Mouse (Mus musculus) C2C12 (cell line): ENCODE data around the gene Gcg. TPM values are rescaled to one million over a fixed set of nuclear protein-coding genes. Genes with fewer than 3 reads are reported as not detected.

Source experiments
- H3K27me3 ChIP-seq: one replicate; pipeline ENCODE4 v1.6.1; 2011; ENCODE audit not compliant: control insufficient read depth, insufficient read depth, insufficient read length
- H3K36me3 ChIP-seq: one replicate; pipeline ENCODE4 v1.6.1; 2011; ENCODE audit not compliant: control insufficient read depth, insufficient read depth
- H3K4me3 ChIP-seq: one replicate; pipeline ENCODE4 v1.5.1; 2011; ENCODE audit warnings: mild to moderate bottlenecking, control low read depth; ENCODE audit not compliant: poor library complexity, insufficient read depth, severe bottlenecking
- H3K79me2 ChIP-seq: one replicate; pipeline ENCODE4 v1.6.1; 2011; ENCODE audit not compliant: control insufficient read depth, insufficient read depth
- H3K79me3 ChIP-seq: one replicate; pipeline ENCODE4 v1.6.1; 2011; ENCODE audit warnings: low read depth, control low read depth
- H3ac ChIP-seq: one replicate; pipeline ENCODE3; 2011; ENCODE audit warnings: low read depth; ENCODE audit not compliant: control insufficient read depth, insufficient read length
- CEBPB ChIP-seq: IDR thresholded peaks from one replicate; pipeline ENCODE4 v1.6.1; 2011; ENCODE audit warnings: low read depth, mild to moderate bottlenecking, control low read depth, moderate library complexity
- CTCF ChIP-seq: IDR thresholded peaks from one replicate; pipeline ENCODE4 v1.5.1; 2011; ENCODE audit not compliant: control insufficient read depth, insufficient read depth, insufficient read length
- FOSL1 ChIP-seq: IDR thresholded peaks from one replicate; pipeline ENCODE4 v1.8.0; 2011; ENCODE audit warnings: mild to moderate bottlenecking, low read length; ENCODE audit not compliant: poor library complexity, insufficient read depth, severe bottlenecking
- MAX ChIP-seq: IDR thresholded peaks from one replicate; pipeline ENCODE4 v1.6.1; 2011; ENCODE audit warnings: mild to moderate bottlenecking, control low read depth
- MYOD1 ChIP-seq: IDR thresholded peaks from one replicate; pipeline ENCODE4 v1.6.1; 2011; ENCODE audit warnings: low read depth; ENCODE audit not compliant: control insufficient read depth, insufficient read length
- MYOG ChIP-seq: IDR thresholded peaks from one replicate; pipeline ENCODE4 v1.6.1; 2011; ENCODE audit not compliant: control insufficient read depth, insufficient read length; ENCODE audit errors: extremely low read depth
- USF1 ChIP-seq: IDR thresholded peaks from one replicate; pipeline ENCODE4 v1.6.1; 2011; ENCODE audit warnings: low read depth, mild to moderate bottlenecking, control low read depth, moderate library complexity
- long read RNA-seq, 2 experiments: library from polyadenylated mRNA; unstranded; transcript quantifications; one replicate each; pipeline ENCODE4 v2.0.0; 2019 to 2020
- polyA plus RNA-seq: library from polyadenylated mRNA; unstranded; fragments of >200 nt; fragmentation: generic; extraction: Trizol; gene quantifications from one replicate; pipeline ENCODE4 v1.2.1, GENCODE M21; 2012; ENCODE audit warnings: missing spikeins

Gcg gene
- not detected for polyA plus RNA-seq
- long read RNA-seq, experiment 1, result 0 reads
- long read RNA-seq, experiment 2, result 0 reads

DNA sequence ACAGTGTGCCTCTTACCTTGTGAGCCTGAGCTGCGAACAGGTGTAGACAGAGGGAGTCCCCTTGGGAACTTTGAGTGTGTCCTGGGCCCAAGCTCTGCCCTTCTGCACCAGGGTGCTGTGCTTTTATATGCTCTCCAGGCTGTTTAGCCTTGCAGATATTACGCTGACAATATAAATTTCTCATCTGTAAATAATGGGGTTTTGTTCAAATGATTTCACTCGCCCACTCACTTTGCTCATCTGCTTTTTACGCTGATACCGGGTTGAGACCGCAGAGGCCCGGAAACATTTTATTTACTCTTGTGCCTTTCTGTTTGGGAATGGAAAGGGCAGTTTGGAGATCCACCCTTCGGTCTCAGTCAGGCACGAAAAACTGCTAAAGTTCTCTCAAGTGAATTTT lies at the start of gene Gcg:
Gene Gcg (minus strand): TSS at position 101 of the 400 bp plus-strand sequence.
- Histone ChIP-seq H3K79me3 (no peaks in the 10 kb centered on the region), H3K27me3 (no peaks in the 10 kb centered on the region), H3K79me2 (no peaks in the 10 kb centered on the region), H3K4me3 (no peak within 1 kb of the TSS), H3ac (no peak within 1 kb of the TSS), H3K36me3 (no peaks in the 10 kb centered on the region)
- TF ChIP-seq CTCF (no peak), MAX (no peak), CEBPB (no peak), FOSL1 (no peak), MYOG (no peak), USF1 (no peak)

DNA sequence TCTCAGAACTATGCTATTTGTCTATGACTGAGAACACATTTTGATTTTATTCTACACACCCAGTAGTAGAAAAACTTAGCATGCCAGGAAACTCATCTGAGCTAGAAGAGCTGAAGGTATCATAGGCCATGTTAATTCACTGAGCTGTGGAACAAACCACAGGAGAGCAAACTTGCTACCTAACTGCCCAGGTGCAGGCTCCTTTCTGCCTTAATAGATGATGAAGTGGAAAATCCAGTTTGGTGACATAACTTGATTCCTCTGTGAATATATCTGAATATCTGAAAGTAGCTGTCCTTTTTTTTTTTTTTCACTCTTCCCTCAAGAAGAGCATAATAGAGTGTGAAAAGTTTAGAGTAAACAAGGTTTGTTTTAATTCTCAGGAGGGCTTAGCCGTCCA lies 47.6 kb upstream of the Gcg start:
- H3ac ChIP-seq, result no peak overlapping the region
- TF ChIP-seq MAX (no peak), FOSL1 (no peak), MYOG (no peak), USF1 (no peak), CEBPB (no peak), MYOD1 (no peak), CTCF (no peak)
- H3K79me3 ChIP-seq, result no peaks in the 10 kb centered on the region
- H3K79me2 ChIP-seq, result no peaks in the 10 kb centered on the region
- no peaks in the 10 kb centered on the region for H3K36me3 ChIP-seq
- H3K4me3 ChIP-seq, result no peak overlapping the region
- no peaks in the 10 kb centered on the region for H3K27me3 ChIP-seq

DNA sequence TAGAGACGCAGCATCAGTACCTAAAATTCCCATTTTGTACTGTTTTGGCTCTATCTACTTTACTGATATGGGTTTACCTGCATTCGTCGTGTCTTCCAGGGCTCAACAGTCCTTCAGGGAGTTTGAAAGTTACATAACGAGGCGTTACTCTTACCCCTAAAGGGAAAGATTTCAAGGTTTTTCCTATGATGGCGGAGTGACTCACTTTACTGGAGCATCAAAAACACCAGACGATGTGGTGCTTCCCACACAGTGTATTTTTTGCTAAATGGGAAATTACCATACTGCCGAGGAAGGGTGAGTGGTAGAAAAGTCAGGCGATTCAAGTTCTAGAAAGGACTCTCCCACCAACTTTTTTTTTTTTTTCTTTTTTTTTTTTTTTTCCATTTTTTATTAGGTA lies 42.9 kb upstream of the Gcg start:
- no peaks in the 10 kb centered on the region for H3K79me2 ChIP-seq
- H3K27me3 ChIP-seq, result no peaks in the 10 kb centered on the region
- H3K36me3 ChIP-seq, result no peaks in the 10 kb centered on the region
- TF ChIP-seq CTCF (no peak), USF1 (no peak), CEBPB (no peak), MYOG (no peak), MAX (no peak), FOSL1 (no peak), MYOD1 (no peak)
- H3K4me3 ChIP-seq, result no peak overlapping the region
- H3ac ChIP-seq, result no peak overlapping the region
- H3K79me3 ChIP-seq, result no peaks in the 10 kb centered on the region

DNA sequence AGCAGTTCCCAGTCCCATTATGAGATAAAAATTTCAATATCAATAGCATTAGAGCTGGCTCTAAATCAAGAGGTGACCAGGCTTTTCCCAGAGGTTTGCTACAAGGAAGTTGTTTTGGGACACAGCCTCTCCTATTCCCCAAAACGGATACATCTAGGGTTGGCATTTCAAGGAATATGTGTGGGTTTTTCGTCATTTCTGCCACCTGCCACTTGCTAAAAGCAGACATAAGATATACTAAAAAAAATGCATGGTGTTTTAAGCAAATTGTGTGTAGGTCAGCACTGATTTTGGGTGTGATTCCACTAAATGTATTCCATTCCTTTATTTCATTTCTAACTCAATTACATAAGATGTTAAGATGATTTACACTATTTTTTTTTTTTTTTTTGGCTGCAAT lies 34.3 kb upstream of the Gcg start:
- no peaks in the 10 kb centered on the region for H3K36me3 ChIP-seq
- H3ac ChIP-seq, result no peak overlapping the region
- H3K27me3 ChIP-seq, result no peaks in the 10 kb centered on the region
- TF ChIP-seq FOSL1, result no peak
- TF ChIP-seq USF1, result no peak
- TF ChIP-seq MYOG, result no peak
- TF ChIP-seq CEBPB, result no peak
- H3K79me3 ChIP-seq, result no peaks in the 10 kb centered on the region
- no peak overlapping the region for H3K4me3 ChIP-seq
- no peaks in the 10 kb centered on the region for H3K79me2 ChIP-seq

DNA sequence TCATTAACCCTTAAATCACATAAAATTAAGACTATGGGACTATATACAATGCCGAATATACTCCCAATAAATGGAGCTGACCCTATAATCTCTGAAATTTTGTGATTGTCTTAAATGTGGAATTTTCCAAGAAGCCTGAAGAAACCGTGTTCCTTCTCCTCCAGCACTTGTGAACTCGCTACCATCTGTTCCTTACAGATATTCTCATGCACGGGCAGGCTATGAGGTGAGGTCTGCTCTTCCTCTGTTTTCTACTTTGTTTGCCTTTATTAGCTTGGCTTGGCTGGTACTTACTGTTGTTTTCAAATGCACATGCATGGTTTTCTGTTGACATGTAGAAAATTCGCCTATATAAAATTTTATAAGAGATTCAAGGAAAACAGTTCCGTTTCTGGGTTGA lies 31.0 kb upstream of the Gcg start:
- H3ac ChIP-seq, result no peak overlapping the region
- TF ChIP-seq CEBPB (no peak), MYOG (no peak), CTCF (no peak), FOSL1 (no peak), USF1 (no peak), MYOD1 (no peak), MAX (no peak)
- H3K79me2 ChIP-seq, result no peaks in the 10 kb centered on the region
- no peaks in the 10 kb centered on the region for H3K27me3 ChIP-seq
- no peak overlapping the region for H3K4me3 ChIP-seq
- H3K36me3 ChIP-seq, result no peaks in the 10 kb centered on the region
- no peaks in the 10 kb centered on the region for H3K79me3 ChIP-seq

DNA sequence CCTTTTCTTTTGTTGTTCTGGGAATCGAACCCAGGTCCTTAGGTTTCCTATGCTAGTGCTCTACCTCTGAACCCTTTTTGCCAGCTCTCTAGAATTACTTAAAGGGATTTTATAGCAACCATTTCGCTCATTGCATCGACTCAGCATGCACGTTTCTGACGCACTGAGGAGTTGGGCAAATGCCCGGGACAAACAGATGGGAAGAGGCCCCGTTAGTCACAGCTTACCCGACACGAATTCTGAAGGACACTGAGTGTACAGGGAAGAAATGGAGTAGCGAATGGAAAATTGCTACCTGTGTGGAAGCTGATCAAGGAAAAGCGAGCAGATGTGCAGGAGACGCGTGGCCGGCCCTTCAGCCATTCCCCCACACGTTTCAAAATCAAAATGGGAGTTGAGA lies 30.0 kb upstream of the Gcg start:
- H3K27me3 ChIP-seq, result no peaks in the 10 kb centered on the region
- TF ChIP-seq MYOG, result no peak
- no peak for TF ChIP-seq MAX
- TF ChIP-seq MYOD1, result no peak
- TF ChIP-seq FOSL1, result no peak
- TF ChIP-seq USF1, result no peak
- no peaks in the 10 kb centered on the region for H3K36me3 ChIP-seq
- H3K79me3 ChIP-seq, result no peaks in the 10 kb centered on the region
- H3ac ChIP-seq, result no peak overlapping the region
- H3K4me3 ChIP-seq, result no peak overlapping the region
- no peaks in the 10 kb centered on the region for H3K79me2 ChIP-seq

DNA sequence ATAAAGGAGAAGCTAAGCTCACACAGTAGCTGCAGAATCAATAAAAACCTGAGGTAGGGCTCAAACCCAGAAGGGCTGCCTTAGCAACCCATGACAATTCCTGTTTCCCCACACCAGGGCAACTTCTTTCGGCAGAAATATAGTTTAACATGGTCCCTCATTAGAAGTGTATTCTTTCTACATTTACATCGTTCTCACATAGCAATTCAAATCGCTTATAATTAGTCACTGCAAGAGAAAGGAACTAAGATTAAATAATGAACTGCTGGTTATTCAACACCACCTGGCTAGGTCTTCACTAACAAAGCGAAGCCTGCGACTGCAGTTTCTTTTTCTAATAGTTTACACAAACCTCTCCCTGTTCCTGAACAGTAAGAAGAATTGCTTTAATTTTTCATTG lies 23.7 kb upstream of the Gcg start:
- no peaks in the 10 kb centered on the region for H3K79me2 ChIP-seq
- no peaks in the 10 kb centered on the region for H3K79me3 ChIP-seq
- no peak overlapping the region for H3K4me3 ChIP-seq
- H3ac ChIP-seq, result no peak overlapping the region
- H3K27me3 ChIP-seq, result no peaks in the 10 kb centered on the region
- no peaks in the 10 kb centered on the region for H3K36me3 ChIP-seq
- TF ChIP-seq MYOD1, result no peak
- TF ChIP-seq CEBPB, result no peak
- no peak for TF ChIP-seq USF1
- no peak for TF ChIP-seq MYOG
- TF ChIP-seq CTCF, result no peak
- TF ChIP-seq MAX, result no peak
- no peak for TF ChIP-seq FOSL1
